Mouse (Mus musculus): Measurements from ENCODE around the gene Mterf1a. TPM values are rescaled to one million over a fixed set of nuclear protein-coding genes. Genes with fewer than 3 reads are reported as not detected.

Mterf1a gene
- total RNA-seq, 1 experiment from 2014 or later = 11.2 TPM

DNA sequence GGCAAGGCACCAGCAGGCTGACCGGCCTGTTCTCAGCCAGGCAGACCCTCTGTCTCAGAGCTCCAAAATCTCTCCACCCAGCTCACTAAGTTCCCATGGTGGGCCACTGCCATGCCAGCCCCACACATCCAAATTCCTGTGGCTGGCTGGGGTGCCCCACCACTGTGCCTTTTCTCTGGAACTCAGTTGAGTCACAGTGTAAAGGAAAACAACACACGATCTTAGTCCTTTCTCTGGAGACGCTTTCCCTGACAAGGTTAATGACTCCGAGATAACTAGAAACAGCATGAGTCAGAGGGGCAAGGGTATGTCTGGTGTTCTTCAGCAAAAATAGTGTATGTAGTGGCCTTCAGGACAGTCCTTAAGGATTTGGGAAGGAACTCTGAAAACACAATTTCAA lies 23.6 kb downstream of the Mterf1a start:
- no peak for ATAC-seq (replicated peaks; ENCODE audit: low read depth, poor library complexity, severe bottlenecking)

- ATAC-seq (replicated peaks; ENCODE audit: low read depth, poor library complexity, severe bottlenecking) = no peak
Measured at GRCm38 (mm10) chr5:3845026-3845425, 48.7 kb downstream of the Mterf1a start, which contains the start of gene Lrrd1. Lrrd1 (plus strand) TSS chr5:3845173.

Other genes starting within 250 kb of the Mterf1a start
- 2.9 TPM in 1 of 2 replicates, not detected in the other for gene Tmbim7, start 242.8 kb downstream of the Mterf1a start, total RNA-seq (2017)
- 187 and 209 TPM in 2 replicates for gene Gatad1, start 236.7 kb downstream of the Mterf1a start, total RNA-seq (2017)
- gene Ankib1, start 91.0 kb downstream of the Mterf1a start, total RNA-seq (2017) = 43.5 and 68.3 TPM in 2 replicates
- gene Krit1, start 90.7 kb downstream of the Mterf1a start, total RNA-seq (2017) = 67.0 and 67.5 TPM in 2 replicates
- gene Lrrd1, start 48.8 kb downstream of the Mterf1a start, total RNA-seq (2017) = not detected in 2 replicates
- gene Akap9, start 34.1 kb upstream of the Mterf1a start, total RNA-seq (2017) = 75.4 and 103 TPM in 2 replicates
- 18.8 and 23.5 TPM in 2 replicates for gene Cyp51, start 210.8 kb upstream of the Mterf1a start, total RNA-seq (2017)

All from common myeloid progenitor, adult 5-6 weeks (primary cell).